Mouse (Mus musculus): Measurements from ENCODE around the gene Camta1.

DNA sequence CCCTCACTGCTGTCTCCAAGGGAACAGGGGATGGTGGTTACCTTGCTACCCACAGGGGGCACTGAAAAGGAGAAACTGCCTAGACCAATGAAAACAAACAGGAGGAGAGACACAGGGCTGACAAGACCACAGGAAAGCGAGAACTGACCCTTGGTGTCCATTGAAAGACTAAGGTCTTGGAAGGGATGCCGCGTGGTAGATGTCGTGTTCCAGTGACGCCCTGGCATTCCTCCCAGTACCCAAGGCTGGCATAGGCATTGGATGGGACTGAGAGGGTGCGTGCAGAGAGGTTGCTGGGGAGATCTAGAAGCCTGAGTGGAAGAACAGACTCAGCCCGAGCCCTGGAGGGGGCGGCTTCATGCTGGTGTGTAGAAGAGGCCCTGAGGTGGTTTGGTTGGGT lies 550.9 kb downstream of the Camta1 start:
- TF ChIP-seq GATA1 (IDR thresholded peaks at IDR 0.05; ENCODE audit: borderline replicate concordance, low read length) (no peak), FLI1 (IDR thresholded peaks at IDR 0.05; ENCODE audit: low read length) (no peak)
